Mouse (Mus musculus) spleen, adult 2 months (tissue): ENCODE results near the gene Galnt17.

Source experiments
- CTCF ChIP-seq: fragments of 200-500 bp; IDR thresholded peaks from 2 replicates; pipeline ENCODE4 v1.5.1; 2011; ENCODE audit warnings: mild to moderate bottlenecking, inconsistent platforms; ENCODE audit not compliant: insufficient read depth, insufficient read length, insufficient replicate concordance; ENCODE audit errors: extremely low read depth
- POLR2A ChIP-seq: fragments of 200-500 bp; IDR thresholded peaks from 2 replicates; pipeline ENCODE4 v1.6.1; 2011; ENCODE audit warnings: low read depth, low read length, inconsistent platforms

DNA sequence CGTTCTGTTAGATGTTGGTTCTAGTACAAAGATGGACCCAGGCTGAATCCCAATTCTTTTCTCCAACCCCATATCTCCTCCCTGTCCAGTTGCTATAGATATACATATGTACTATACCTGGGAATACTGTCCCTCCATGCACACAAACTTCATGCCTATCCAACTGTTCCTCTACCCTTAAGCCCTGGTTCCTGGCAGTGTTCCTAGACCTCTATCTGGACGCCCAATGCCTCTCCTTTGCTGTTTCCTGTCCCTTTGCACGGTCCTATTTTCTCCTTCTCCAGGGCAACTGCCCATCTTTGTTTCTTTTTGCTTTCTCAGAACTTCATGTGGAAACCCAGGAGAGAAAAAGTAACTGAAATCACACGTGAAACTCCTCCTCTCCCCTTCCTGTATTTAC is 188.4 kb downstream of the Galnt17 start:
- TF ChIP-seq POLR2A (no peak), CTCF (no peak)
